Mouse (Mus musculus) intestine, embryonic 14.5 days (tissue): ENCODE measurements around the gene Plet1. TPM values are rescaled to one million over a fixed set of nuclear protein-coding genes. Genes with fewer than 3 reads are reported as not detected.

Source experiments
- ATAC-seq: fragments of 200-750 bp; cut with Nextera tagmentation; replicated peaks from 2 replicates; pipeline ENCODE4 v1.8.0; 2017; ENCODE audit warnings: low read depth, moderate number of reproducible peaks, moderate TSS enrichment, moderate library complexity; ENCODE audit not compliant: low FRiP score, low TSS enrichment
- DNase-seq: peaks from one replicate; pipeline ENCODE4 v3.0.0-alpha.2; 2018; ENCODE audit warnings: low spot score
- H3K27ac ChIP-seq: fragments of 300-500 bp; sonication (generic); 2 replicates; pipeline ENCODE4 v1.5.1; 2014; ENCODE audit warnings: low read depth, mild to moderate bottlenecking, control low read depth
- H3K27me3 ChIP-seq: fragments of 300-500 bp; sonication (generic); replicated peaks from 2 replicates; pipeline ENCODE4 v1.6.1; 2014; ENCODE audit warnings: low read length, control low read depth; ENCODE audit not compliant: control insufficient read depth, insufficient read depth
- H3K36me3 ChIP-seq: fragments of 300-500 bp; sonication (generic); 2 replicates; pipeline ENCODE4 v1.6.1; 2014; ENCODE audit warnings: low read length, control low read depth; ENCODE audit not compliant: control insufficient read depth, insufficient read depth
- H3K4me1 ChIP-seq: fragments of 300-500 bp; sonication (generic); replicated peaks from 2 replicates; pipeline ENCODE4 v1.6.1; 2014; ENCODE audit warnings: low read length, control low read depth, mixed read lengths; ENCODE audit not compliant: control insufficient read depth, insufficient read depth
- H3K4me2 ChIP-seq: fragments of 300-500 bp; sonication (generic); 2 replicates; pipeline ENCODE4 v1.6.1; 2014; ENCODE audit warnings: low read length
- H3K4me3 ChIP-seq: fragments of 300-500 bp; sonication (generic); 2 replicates; pipeline ENCODE4 v1.5.1; 2014; ENCODE audit warnings: low read depth, low read length, control low read depth, mixed read lengths
- H3K9ac ChIP-seq: fragments of 300-500 bp; sonication (generic); 2 replicates; pipeline ENCODE4 v1.6.1; 2014; ENCODE audit warnings: mild to moderate bottlenecking, low read length
- H3K9me3 ChIP-seq: fragments of 300-500 bp; sonication (generic); 2 replicates; pipeline ENCODE4 v1.6.1; 2016; ENCODE audit warnings: low read length, control low read depth; ENCODE audit not compliant: control insufficient read depth
- WGBS: fragments of 180-500 bp; shearing (Covaris S2); extraction: QIAGEN DNeasy Blood & Tissue Kit; methylation state at CpG from one replicate; pipeline ENCODE4 v1.1.7; 2014; 5-methylcytosine and 5-hydroxymethylcytosine counted together
- polyA plus RNA-seq: library from polyadenylated mRNA; unstranded; fragments of >200 nt; fragmentation: Nextera tagmentation; extraction: Ambion mirVana; gene quantifications from 2 replicates; pipeline ENCODE4 v1.2.1, GENCODE M21; 2014

Plet1 gene
- polyA plus RNA-seq, 1 experiment from 2014 or later = 1.7 TPM

GRCm38 (mm10) chr9:50497536-50497935 is 3.2 kb downstream of the Plet1 start:
- DNase-seq = no peak
- H3K4me3 ChIP-seq = no peak overlapping the region
- H3K36me3 ChIP-seq = no peaks in the 10 kb centered on the region
- no peak overlapping the region for H3K9ac ChIP-seq
- 77% methylated on average over 2 of the region's 2 CpGs for WGBS
- peaks cover 12% of the 10 kb centered on the region for H3K4me1 ChIP-seq
- no peaks in the 10 kb centered on the region for H3K27me3 ChIP-seq
- H3K4me2 ChIP-seq = no peak overlapping the region
- H3K27ac ChIP-seq = no peak overlapping the region
- H3K9me3 ChIP-seq = no peaks in the 10 kb centered on the region
- no peak for ATAC-seq

DNA sequence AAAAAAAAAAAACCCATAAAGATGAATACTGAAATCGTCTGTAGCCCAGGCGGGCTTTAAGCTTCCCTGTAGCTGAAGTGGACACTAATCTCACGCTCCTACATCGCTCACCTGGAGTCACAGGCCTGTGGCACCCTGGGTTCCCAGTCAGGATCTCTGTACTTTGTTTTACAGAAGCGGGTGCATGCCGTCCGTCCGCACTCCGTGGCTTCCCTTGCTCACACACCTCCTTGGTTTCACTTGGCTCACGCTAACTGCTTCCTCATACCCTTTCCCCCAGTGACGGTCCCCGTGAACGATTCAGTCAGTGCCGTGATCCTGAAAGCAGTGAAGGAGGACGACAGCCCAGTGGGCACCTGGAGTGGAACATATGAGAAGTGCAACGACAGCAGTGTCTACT is 4.5 kb downstream of the Plet1 start:
- H3K27me3 ChIP-seq = no peaks in the 10 kb centered on the region
- DNase-seq (no peak), ATAC-seq (no peak)
- H3K9me3 ChIP-seq = no peaks in the 10 kb centered on the region
- no peak overlapping the region for H3K27ac ChIP-seq
- H3K4me3 ChIP-seq = no peak overlapping the region
- no peaks in the 10 kb centered on the region for H3K36me3 ChIP-seq
- peaks cover 12% of the 10 kb centered on the region for H3K4me1 ChIP-seq
- H3K9ac ChIP-seq = no peak overlapping the region
- H3K4me2 ChIP-seq = no peak overlapping the region
- WGBS = 86% methylated on average over 16 of the region's 16 CpGs

DNA sequence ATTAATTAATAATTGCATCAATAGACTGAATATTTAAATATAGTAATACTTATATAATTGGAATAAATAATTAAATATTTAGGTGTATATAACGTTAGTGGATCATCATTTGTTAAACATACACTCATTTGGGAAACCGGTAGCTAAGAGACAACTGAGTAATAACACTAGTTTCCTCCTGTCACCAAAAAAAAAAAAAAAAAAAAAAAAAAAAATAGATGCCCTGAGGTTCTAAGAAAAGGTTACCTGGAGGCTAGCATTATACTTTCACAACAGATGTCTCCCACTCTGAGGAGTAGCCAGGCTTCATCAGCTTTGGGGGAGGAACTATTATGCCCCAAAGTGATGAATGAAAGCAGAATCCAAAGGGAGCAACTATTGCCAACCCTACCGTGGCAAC is 5.5 kb downstream of the Plet1 start:
- DNase-seq (no peak), ATAC-seq (no peak)
- Histone ChIP-seq H3K4me2 (no peak overlapping the region), H3K4me3 (no peak overlapping the region), H3K9me3 (no peaks in the 10 kb centered on the region), H3K36me3 (no peaks in the 10 kb centered on the region), H3K9ac (no peak overlapping the region), H3K27ac (no peak overlapping the region), H3K4me1 (peaks cover 12% of the 10 kb centered on the region), H3K27me3 (no peaks in the 10 kb centered on the region)
- WGBS = 82% methylated on average over 3 of the region's 3 CpGs

DNA sequence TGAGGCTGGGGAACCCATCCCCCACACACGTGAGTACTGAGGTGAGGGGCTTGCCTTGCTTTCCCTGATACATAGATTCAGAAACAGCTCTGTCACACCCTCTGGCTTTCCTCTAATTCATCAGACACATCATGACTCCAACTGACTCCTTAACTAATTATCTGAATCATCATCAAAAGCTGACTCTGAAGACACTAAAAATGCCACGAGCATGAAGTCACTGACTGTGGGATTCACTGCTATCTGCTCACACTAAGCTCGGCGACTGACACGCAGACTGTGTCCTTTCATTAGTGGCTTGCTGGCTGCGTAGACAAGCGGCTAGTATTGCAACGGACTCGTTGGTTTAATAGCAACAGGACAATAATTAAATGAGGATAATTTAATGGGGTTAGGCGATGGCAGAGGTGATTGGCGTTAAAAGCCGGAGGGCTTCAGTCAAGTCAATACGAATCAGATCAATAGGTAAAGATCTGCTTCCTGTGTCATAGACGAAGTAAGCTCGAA is 6.2 kb downstream of the Plet1 start:
- ATAC-seq (no peak), DNase-seq (no peak)
- Histone ChIP-seq H3K4me3 (peak overlapping the region; percentile 16; the same call in 1 of the 2 replicates), H3K4me1 (peaks cover 12% of the 10 kb centered on the region), H3K9me3 (no peaks in the 10 kb centered on the region), H3K27me3 (no peaks in the 10 kb centered on the region), H3K9ac (no peak overlapping the region), H3K27ac (0 out of 2 replicates have a peak overlapping the region, but pooled peaks have one; percentile 14), H3K36me3 (no peaks in the 10 kb centered on the region), H3K4me2 (peak overlapping the region; percentile 50)
- WGBS = 65% methylated on average over 15 of the region's 15 CpGs

GRCm38 (mm10) chr9:50500974-50501501 is 6.7 kb downstream of the Plet1 start:
- Histone ChIP-seq H3K9ac (no peak overlapping the region), H3K36me3 (no peaks in the 10 kb centered on the region), H3K4me1 (peaks cover 12% of the 10 kb centered on the region), H3K9me3 (no peaks in the 10 kb centered on the region), H3K4me3 (peak overlapping the region; percentile 16), H3K4me2 (peak overlapping the region; percentile 50), H3K27ac (peak overlapping the region; percentile 14; the same call in 1 of the 2 replicates), H3K27me3 (no peaks in the 10 kb centered on the region)
- WGBS = 27% methylated on average over 14 of the region's 14 CpGs
- DNase-seq (peak; percentile 64), ATAC-seq (peak; percentile 76)

GRCm38 (mm10) chr9:50502949-50503348 is 8.6 kb downstream of the Plet1 start:
- DNase-seq = no peak
- H3K4me1 ChIP-seq = peaks cover 6% of the 10 kb centered on the region
- H3K4me2 ChIP-seq = no peak overlapping the region
- no peak overlapping the region for H3K4me3 ChIP-seq
- 83% methylated on average over 3 of the region's 3 CpGs for WGBS
- ATAC-seq = no peak
- H3K36me3 ChIP-seq = no peaks in the 10 kb centered on the region
- no peaks in the 10 kb centered on the region for H3K27me3 ChIP-seq
- H3K27ac ChIP-seq = no peak overlapping the region
- H3K9ac ChIP-seq = no peak overlapping the region
- no peaks in the 10 kb centered on the region for H3K9me3 ChIP-seq

DNA sequence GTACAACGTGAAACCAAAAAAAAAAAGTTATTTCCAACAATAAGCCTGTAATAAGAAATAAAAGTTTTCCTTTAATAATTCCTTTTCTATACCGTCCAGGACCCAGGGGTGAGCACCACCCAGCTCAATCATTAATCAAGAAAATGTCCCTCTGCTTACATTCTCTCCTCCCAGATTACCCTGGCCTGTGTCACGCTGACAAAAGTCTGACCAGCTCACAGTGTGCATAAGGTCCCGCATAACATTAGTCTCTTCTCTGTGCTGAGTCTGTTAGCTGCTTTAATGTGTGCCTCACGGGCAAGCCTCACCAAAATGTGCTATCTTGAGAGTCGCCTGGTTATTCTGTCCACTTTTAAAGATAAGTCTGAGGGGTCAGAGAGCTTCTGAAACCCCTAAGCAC is 11.1 kb downstream of the Plet1 start:
- H3K4me2 ChIP-seq = no peak overlapping the region; the same call in 1 of the 2 replicates
- 22% methylated on average over 6 of the region's 6 CpGs for WGBS
- no peak for DNase-seq
- no peak overlapping the region for H3K4me3 ChIP-seq
- no peaks in the 10 kb centered on the region for H3K9me3 ChIP-seq
- peaks cover 6% of the 10 kb centered on the region for H3K4me1 ChIP-seq
- no peaks in the 10 kb centered on the region for H3K36me3 ChIP-seq
- no peak overlapping the region for H3K9ac ChIP-seq
- no peak; the same call in 1 of the 2 replicates for ATAC-seq
- peak overlapping the region; percentile 29; the same call in 1 of the 2 replicates for H3K27ac ChIP-seq
- no peaks in the 10 kb centered on the region for H3K27me3 ChIP-seq

- H3K4me2 ChIP-seq = no peak overlapping the region
- no peaks in the 10 kb centered on the region for H3K27me3 ChIP-seq
- H3K4me3 ChIP-seq = no peak overlapping the region
- no peak for DNase-seq
- no peak overlapping the region for H3K9ac ChIP-seq
- no peak for ATAC-seq
- no peaks in the 10 kb centered on the region for H3K36me3 ChIP-seq
- 39% methylated on average over 7 of the region's 7 CpGs for WGBS
- no peaks in the 10 kb centered on the region for H3K9me3 ChIP-seq
- H3K4me1 ChIP-seq = peaks cover 6% of the 10 kb centered on the region
- no peak overlapping the region for H3K27ac ChIP-seq
Observed at GRCm38 (mm10) chr9:50507570-50507969, 13.2 kb downstream of the Plet1 start.

DNA sequence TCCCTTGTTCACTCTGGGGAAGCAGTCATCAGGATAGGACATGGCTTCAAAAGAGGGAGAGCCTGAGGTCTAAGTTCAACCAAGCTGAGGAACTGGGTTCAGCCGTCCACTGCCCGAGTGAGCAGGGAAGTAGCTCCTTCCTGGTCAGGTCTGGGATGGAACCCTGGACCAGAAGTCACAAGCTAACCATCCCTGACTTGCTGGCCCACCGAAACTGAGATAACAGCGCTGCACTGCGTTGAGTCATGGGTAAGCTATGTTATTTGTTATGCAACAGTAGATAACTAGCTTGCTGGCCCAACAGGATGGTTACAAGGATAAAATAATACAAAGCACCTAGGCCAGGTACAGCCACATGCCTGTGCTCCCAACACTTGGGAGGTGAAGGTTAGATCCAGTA is 21.1 kb downstream of the Plet1 start:
- Histone ChIP-seq H3K27ac (no peak overlapping the region), H3K4me3 (no peak overlapping the region), H3K4me1 (no peaks in the 10 kb centered on the region), H3K9me3 (no peaks in the 10 kb centered on the region), H3K36me3 (no peaks in the 10 kb centered on the region), H3K9ac (no peak overlapping the region), H3K27me3 (no peaks in the 10 kb centered on the region), H3K4me2 (no peak overlapping the region)
- no peak for ATAC-seq
- 72% methylated on average over 5 of the region's 5 CpGs for WGBS
- DNase-seq = no peak
